Mouse (Mus musculus) layer of hippocampus, adult 18-20 months (tissue): ENCODE results near the gene Tmem132e. TPM values are rescaled to one million over a fixed set of nuclear protein-coding genes. Genes with fewer than 3 reads are reported as not detected.
A peak's percentile ranks its signal among the peaks of the same experiment; 100 is the strongest.

Experiments
- DNase-seq, 2 experiments: peaks; one replicate each; pipeline ENCODE4 v3.0.0; 2022; ENCODE audit warnings: low spot score in 2 of 2
- long read RNA-seq: library from polyadenylated mRNA; stranded (forward); transcript quantifications from one replicate; pipeline ENCODE4 v2.0.0, GENCODE M21; 2021
- total RNA-seq, 2 experiments: library from RNA; stranded (reverse); gene quantifications; 2 replicates each; pipeline ENCODE4 v1.2.3; 2021

Gene Tmem132e
- 1 to 10 TPM; 8.5 to 9.5 TPM for total RNA-seq
- long read RNA-seq, full-length matches to known transcripts = 6 of 13 reads
- long read RNA-seq, partial matches to known transcripts = 3 of 13 reads
- long read RNA-seq, other reads (novel, unspliced or antisense) = 4 of 13 reads

DNA sequence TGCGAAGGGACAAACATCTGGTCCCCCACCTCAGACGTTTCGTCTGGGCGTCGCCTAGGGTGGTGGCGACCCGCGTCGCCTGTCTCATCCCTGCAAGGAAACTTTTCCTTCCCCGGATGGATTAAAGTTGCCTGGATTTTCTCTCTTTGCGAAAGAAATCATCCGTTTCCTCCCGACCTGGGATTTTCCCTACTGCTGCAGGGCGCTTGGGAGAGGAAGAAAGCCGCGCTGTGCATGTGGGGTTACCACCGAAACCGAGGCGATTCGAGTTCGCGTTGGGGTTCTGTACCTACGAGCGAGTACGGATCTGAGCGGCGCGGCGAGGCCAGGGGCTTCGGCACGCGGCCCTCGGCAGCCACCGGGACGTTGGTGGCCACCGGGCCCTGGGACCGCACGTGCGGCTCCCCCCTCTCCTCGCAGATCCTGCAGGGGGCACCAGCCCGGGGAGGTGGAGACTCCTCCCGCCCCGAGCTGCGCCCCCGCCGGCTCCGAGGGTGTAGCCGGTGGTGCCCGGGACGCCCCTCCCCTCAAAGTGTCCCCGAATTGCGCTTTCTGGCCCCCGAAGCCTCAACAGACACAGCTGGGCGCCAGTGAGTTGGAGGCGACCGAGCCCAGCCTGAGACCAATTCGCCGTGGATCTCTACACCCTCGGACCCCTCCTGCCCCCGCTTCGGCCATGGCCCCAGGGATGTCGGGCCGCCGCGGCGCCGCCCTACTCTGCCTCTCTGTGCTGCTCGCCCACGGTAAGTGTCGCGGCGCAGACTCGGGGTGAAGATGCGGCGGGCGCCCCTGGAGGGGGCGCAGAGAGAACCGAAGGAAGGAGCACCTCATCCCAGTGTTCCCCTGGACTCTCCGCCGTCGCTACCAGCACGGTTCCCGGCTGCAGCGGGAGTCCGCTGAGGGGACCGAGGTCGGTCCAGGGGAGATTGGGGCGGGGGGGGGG lies at the start of gene Tmem132e:
Gene Tmem132e (plus strand): TSS at position 530 of the 943 bp plus-strand sequence.
- peak; percentile 8 to 25 for DNase-seq

DNA sequence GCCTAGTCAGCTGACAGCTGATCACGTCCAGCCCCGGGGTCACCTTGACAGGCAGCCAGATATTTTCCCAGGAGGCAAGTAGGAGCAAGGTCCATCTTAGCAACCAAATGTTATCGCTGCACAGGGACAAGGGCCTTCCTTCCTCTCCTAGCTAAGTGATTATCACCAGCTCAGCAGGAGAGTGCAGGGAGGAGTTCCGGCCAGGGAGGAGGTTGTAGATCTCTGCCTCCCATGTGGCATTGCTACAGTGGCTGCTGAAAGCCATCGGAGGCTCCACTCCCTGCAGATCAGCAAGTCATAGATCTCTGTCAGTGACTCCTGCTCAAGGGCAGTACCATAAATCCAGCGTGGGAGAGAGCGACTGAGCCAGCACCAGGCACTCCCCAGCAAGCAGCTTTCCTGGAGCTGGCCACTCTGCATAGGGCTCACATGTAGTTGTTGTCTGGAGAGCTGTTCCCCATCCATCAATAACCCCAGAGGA lies 48.7 kb upstream of the Tmem132e start:
- DNase-seq = peak in 1 of 2 experiments; percentile 1

DNA sequence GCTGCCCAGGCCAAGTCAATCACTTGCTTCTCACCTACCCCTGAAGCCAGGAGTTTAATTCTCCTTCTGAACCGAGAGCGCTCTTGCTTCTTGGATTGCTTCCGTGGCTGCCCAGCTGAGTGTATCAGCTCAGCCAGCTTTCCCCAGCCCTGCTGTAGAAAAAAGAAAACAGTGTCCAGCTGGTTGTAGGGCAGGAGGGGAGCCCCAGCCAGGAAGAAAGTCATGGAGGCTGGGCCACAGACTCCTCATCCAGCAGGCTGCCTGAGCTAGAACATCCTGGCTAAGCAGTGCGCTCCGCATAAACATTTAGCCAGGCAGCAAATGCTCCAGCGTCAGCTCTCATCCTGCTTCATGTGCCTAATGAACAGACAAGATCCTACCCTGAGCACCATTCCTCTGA lies 48.3 kb upstream of the Tmem132e start:
- DNase-seq = peak in 1 of 2 experiments; percentile 2

DNA sequence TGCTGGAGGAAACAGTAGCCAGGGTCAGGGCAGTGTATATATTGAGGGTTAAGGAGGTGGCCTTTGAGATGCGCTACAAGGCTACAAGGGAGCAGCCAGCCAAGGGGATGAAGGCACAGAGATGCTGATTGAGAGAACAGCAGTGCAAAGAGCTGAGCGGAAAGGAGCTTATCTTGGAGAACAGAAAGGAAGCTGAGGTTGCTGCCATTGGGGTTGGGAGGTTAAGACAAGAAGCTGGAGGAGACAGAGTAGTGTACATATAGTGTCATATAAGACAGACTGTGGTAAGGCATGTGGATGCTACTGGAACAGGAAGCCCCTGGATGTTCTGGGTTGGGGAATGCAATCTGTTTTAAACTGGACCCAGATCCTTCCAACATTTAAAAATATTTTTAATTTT lies 47.8 kb upstream of the Tmem132e start:
- DNase-seq = no peak

DNA sequence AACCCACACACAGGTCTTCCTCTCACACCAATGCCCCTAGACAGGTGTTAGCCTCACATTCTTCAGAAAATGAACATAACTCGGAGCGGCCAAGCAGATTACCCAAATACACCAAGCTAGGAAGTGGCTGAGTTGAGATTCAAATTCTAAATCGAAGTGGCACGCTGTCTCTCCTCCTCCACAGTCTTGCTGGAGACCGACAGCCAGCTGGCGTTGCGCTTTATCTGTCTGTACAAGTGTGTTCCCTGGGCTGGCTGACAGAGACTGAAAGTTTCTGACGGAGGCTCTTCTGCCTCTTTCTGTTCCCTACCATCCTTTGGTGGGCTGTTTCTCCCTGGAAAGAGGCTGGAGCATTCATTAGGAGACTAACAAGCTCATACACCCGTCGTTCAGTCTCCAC lies 37.7 kb upstream of the Tmem132e start:
- peak; percentile 63 to 71 for DNase-seq

DNA sequence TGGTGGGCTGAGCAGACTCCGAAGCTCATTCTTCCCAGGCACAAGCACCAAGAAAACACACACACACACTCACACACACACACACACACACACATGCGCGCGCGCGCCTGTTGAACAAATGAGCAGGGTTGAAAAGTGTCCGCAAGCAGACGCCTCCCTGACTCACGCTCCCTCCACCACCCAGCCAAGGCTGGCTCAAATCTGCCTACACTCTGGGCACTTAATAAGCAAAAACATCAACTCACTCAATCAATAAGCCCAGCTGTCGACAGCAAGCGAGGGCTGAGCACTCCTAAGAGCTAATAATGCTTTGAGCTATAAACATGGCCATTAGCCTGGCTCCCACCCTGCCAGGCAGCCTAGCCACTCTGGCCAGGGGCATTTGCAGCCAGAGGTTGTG lies 18.5 kb upstream of the Tmem132e start:
- DNase-seq = no peak

DNA sequence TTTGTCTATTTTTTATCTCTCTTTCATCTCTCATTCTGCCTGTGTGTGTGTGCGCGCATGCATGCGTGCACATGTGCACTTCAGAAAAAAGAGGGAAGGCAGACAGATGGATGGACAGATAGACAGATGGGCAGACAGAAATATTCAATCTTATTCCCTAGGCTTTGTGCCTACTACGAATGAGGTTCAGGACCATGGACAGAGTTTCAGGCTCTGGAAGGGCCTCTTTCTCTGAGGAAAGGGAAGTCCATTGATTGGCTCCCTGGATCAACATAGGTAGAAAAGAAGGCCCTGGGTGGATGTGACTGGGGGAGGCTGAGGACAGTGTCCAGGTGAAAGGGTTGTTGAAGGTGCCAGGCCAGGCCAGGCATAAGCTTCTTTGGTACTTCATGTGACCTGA lies 17.1 kb upstream of the Tmem132e start:
- DNase-seq = no peak

DNA sequence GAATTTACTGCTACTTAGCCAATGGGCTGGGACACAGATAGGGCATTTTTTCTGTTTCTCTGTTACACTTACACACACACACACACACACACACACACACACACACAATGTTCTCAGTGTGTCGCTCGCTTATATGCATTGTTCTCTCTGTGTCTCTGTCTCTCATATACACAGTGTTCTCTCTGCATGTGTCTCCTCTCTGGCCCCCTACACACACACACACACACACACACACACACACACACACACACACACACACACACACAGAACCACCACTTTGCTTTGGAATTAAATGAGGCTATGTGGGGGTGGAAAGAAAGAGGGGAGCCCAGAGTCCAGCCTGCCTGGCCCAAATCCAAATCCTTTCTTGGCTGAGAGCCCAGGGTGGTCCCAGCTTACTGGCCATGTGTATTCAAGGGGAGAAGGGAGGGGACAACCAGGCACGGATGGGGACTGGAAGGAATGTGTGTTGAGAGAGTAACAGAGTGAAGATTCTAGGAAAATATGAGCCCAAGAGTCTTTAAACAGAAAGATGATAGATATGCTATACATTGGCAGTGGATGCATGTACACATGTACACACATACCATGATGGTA lies 8.0 kb upstream of the Tmem132e start:
- no peak for DNase-seq

DNA sequence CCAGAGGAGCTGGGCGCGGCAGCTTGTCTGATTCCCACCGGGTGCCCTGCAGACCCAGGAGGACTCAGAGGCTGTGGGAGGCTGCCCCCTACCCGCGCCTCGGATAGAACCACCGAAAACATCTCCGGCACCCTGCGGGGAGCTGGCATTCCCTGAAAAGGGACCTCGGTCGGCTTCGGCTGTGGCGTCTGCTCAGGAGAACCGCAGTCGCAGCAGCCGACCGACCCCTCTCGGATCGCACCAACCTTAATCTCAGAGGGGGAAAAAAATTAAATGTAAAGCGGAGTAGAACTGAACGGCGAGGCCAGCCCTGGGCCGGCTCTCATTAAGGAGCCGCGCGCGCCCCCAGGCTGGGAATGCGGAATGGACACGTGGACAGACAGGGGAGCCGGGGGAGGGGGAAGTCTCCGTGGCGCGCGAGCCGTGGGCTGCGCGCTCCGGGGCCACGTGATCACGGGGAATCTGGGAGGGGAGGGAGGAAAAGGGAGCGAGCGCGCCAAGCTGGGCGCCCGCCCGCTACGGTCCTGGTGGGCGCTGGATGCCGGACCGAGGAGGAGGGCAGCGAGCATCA lies 1.6 kb upstream of the Tmem132e start:
- DNase-seq = peak; percentile 61 to 77

DNA sequence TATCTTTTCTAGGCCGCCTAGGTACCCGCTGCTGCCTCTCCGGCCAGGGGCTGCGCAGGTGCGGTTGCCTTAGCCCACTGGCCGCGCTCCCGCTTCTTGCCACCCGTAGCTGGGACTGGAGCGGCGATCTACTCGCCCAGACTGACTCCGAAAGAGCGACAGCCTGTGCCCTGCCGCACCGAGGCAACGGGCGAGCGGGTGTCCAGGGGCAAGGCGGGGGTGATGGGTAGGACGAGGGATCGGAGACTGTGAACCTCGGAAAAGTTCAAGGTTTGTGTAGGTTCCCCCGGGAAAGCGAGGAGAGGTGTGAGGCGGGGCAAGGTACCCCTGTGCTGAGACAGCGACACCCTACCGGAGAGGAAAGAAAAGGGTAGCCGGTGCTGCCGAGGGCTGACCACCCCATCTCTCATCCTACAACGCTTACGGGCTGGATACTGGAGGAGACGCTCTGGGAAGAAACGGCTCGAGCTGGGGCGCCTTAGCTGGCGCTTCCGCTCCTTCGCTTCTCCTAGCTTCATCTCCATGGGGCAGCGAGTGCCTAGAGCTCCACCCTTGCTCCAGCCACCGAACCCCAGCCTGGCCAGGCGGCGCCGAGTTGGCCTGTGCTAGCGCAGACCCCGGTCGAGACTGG lies 874 bp upstream of the Tmem132e start:
- peak in 1 of 2 experiments; percentile 14 for DNase-seq

DNA sequence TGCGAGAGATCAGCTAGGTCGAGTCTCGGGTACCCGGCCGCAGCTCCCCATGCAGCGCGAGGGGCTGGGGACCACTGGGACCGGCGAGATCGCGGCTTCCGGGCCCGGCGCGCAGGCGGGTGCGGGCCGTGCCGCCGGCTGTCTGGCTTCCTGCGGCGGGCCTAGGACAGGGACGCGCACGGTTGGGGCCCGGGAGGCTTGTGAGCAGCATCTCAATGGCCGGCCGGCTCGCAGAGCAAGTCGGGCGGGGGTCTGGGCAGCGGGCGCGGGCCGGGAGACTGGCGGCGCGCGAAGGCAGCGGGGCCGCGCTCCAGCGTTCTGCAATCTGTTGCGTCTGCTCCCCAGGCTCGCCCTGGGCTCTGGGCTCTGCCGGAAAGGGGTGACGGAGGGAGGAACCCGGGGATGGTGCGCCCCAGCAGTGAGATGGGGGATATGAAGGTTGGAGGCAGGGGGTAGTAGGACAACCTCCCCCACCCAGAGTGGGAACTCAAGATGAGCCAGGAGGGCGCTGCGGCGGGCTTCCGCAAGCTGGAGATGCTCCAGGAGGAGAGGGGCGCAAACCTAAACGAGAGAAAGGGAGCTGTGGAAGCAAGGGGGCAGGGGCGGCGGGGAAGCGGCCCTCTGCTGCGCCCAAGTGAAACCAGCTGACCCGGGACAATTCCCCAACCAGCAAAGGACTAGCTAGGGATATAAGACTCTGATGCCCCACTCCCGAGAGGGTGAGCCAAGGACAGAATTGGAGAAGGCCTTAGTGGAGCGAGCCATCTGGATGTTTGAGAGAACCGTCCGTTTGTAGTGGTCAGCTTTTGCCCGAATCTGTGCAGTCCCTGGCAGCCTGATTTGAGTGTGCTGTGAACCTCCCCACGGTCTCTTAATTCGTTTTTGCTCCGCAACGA lies 944 bp downstream of the Tmem132e start:
- peak; percentile 3 to 21 for DNase-seq

DNA sequence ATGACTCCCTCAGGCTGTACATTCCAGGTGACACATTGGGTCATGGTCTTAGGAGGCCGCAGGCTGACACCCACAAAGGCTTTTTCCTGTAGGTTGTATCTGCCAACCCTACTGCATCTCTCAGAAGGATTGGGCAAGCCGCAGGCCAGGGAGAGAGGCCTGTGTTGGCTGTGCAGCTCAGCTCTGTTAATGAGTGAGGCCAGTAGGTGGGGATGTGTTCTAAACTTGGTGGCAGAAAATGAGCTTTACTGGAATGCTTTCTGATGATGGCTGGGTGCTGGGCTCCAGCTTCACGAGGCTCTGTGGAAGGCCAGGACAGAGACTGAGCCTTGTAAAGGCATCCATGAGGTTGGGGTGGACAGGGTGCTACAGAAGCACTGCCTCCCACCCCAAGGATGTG lies 3.6 kb downstream of the Tmem132e start:
- peak; percentile 30 to 66 for DNase-seq

DNA sequence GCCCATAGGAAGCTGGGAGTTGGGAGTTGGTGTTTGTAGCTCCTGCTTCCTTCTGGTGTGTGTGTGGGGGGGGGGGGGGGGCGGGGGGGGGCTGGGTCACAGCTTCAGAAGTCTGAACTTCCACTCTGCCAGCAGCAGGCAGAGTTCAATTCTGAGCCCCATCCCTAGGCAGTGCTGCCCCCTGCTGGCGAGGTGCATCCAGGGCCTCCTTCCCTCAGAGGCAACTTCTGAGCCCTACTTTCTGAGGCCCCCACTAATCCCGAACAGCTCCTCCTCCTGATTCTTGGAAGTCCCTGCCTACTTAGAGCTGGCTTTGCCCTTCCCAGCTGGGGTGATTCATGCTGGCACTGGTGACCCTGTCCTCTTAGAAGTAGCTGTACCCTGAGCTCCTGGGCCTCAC lies 10.9 kb downstream of the Tmem132e start:
- DNase-seq = no peak

DNA sequence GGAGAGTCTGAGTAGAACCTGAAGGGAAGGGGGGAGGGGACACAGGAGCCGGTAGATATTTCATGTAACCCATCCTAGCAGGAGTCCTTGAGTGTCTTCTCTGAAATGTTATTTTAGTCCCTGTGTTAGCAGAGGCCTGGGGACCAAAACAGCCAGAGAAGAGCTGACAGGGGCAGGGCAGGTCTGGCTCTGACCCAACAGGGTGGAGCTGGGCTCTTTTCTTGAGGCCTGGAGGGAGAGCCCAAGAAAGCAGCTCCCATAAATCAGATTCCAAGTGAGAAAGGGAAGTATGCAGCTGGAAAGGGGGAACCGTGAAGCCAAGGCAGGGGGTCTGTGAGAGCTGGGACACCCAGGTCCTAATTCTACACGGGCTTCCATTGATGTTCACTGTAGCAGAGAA lies 16.9 kb downstream of the Tmem132e start:
- DNase-seq = no peak

DNA sequence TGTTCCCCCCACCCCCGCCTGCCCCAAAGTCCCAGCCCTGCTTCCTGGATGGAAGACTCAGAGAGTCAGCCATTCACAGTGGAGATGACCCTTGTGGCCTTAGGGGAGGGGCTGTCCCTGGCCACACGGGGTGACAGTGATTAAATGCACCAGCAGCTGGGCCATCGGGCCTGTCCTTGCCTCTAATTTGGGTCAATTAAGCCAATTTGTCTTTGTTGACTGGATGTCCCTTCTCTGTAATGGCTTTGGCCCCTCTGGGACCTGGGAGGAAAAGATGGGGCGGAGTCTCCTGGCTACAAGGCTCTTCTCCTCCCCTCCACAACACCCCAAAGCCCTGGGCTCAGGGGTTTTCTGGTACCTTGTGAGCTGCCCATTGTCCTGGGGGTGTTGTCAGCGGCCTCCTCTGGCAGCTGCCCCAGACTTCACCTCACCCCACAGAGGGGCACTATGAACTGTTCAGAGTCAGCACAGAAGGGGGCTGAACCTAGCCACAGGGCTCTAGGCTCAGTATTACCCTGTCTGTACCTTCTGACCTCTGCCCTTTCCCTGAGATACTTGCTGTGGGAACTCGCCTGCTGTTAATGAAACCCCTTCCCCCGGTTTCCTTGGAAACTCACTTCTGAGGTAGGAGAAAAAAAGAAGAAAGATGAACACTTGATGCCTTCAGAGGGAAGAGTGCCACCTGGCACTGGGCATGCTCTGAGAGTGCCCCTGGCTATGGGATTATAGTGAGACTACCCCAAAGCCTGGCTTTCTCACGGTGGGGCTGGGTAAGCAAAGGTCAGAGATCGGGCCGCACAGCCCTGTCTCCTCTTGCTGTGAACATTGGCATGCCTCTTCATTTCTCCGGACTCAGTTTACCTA lies 17.9 kb downstream of the Tmem132e start:
- DNase-seq = no peak

DNA sequence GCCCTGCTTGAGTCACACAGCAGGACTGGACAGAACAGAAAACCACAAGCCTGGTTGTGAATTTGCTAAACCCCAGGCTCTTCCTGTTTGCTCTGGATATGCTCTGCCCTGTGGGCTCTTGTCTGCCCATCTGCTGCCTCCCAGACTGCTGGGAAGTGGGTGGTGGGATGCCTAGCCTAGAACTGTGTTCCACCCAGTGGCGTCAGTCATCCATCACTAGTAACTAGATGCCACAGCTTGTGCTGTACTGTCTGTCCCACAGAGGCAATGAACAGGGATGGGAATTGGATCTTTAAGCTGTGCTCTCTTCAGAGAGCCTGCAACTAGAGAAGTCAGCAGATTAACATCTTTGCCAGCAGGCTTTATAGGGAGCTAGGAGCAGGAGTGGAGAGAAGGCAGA lies 23.8 kb downstream of the Tmem132e start:
- DNase-seq = peak in 1 of 2 experiments; percentile 67

DNA sequence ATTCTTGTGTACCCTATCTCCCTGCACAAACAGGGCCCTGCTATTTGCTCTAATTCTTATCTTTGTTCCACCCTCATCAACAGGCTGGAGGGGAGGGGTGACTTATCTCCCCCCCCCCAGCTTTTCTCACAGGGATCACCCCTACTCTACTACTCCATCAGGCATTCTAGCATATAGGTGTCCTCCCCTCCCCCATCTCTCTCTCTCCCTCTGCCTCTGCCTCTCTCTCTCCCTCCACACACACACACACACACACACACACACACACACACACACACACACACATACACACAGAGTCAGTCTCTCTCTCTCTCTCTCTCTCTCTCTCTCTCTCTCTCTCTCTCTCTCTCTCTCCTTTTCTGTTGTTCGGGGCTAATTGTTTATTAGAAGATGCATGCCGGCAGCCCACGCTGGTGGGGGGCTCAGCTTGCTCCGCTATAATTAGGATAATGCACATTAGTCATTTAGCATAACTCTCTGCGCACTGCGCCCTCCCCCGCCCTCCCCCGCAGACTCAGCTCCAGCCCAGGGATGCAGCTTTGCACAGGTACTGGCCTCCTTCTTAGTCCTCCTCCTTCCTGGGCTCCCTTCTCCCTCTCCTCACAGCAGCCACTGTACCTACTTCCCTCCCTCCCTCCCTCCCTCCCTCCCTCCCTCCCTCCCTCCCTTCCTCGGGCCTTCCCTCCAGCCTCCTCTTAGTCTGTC lies 29.8 kb downstream of the Tmem132e start:
- DNase-seq = peak in 1 of 2 experiments; percentile 17

DNA sequence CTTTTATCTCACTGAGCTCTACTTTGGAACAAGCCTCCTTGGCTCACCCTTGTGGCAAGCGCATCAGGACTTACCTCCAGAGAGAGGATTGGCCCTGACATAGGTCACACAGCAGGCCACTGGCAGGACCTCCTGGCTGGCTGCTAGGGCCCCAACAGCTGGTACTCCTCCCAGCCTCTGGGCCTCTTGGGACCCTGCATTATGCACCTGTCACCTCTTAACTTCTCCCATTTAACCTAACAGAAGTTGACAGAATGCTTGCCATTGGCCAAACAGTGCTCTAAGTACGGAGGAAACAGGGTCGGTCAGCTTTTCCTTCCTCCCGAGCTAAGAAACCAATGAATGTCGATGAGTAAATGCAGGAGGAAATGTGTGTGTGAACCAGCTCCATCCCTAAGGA lies 33.2 kb downstream of the Tmem132e start:
- no peak for DNase-seq

DNA sequence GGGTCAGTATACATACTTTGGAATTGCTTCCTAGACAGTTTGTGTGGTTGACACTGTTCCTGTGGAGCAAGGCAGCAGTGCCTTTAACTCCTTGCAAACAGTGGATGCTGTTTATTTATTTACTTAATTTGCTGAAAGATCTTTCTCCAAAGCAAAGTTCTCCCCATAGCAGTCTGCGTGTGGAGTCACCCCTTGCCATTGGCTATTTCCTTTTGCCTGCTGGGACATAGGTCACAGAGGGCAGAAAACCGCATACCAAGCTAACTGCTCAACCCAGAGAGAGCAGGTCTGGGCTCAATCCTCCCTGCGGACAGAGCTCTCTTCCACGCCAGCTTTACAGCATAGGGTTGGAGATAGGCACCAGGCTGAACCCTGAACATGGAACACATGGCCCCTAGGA lies 34.8 kb downstream of the Tmem132e start:
- no peak for DNase-seq
